In the genomic region with DNA sequence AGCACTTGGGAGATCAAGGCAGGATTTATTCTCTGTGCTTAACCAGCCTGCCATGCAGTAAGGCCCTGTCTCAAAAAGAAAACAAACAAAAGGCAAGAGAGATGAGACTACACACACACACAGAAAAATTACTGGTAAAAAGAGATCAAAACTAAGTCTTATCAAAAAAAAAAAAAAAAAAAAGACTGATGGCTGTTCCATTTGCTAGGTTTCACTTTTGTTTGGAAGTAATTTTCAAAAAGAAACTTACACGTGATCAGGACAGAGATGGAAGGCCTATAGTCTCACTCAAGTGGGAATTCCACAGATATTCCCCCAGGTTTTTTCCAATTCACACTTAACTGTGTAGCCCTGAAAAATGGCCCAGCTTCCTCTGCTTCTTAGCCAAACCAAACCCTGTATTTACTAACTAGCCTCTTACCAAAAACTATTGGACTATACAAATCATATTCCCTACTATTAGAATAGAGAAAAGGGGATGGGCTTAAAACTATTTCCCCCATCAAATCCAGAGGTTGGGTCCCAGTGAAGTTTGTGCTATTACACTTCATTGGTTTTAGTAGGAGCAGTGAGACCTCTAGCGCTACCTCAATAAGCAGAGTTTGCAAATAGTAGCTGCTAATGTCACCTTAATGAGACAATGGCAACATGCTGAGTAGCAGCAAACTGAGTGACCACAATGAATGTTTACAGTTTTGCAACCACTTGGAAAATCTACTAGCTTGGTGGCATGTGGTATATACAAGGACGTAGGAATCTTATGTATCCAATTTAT, we compare ENCODE assay signal across 8 mouse cellular contexts. TPM values are rescaled to one million over a fixed set of nuclear protein-coding genes. Genes with fewer than 3 reads are reported as not detected.
A peak's percentile ranks its signal among the peaks of the same experiment; 100 is the strongest.
DNase-seq lines count a peak whose midpoint lies in the region; ATAC-seq and TF ChIP-seq lines count a peak whose summit lies in the region.

No protein-coding gene starts in this region.

- TF ChIP-seq POLR2A in cerebellum, adult 2 months (IDR thresholded peaks at IDR 0.05; ENCODE audit: borderline replicate concordance, insufficient read depth, low read length): no peak
- TF ChIP-seq POLR2A in ES-Bruce4 (IDR thresholded peaks at IDR 0.05; ENCODE audit: insufficient read depth, low read length): no peak

- H3K27me3 ChIP-seq in cerebellum, adult 2 months (ENCODE audit: control insufficient read depth, insufficient read depth, low read length): no peaks in the 10 kb centered on the region
- H3K27me3 ChIP-seq in ES-Bruce4 (ENCODE audit: control insufficient read depth, insufficient read depth, low read length, poor library complexity, severe bottlenecking): no peaks in the 10 kb centered on the region
- no peaks in the 10 kb centered on the region for H3K27me3 ChIP-seq in forebrain, embryonic 16.5 days (replicated peaks; ENCODE audit: control insufficient read depth, insufficient read depth, low read length)
- no peaks in the 10 kb centered on the region for H3K27me3 ChIP-seq in limb, embryonic 15.5 days
- no peaks in the 10 kb centered on the region for H3K27me3 ChIP-seq in stomach, embryonic 16.5 days (ENCODE audit: control insufficient read depth, insufficient read depth, low read length)

- WGBS in cerebellum, adult 2 months: 4% methylated on average over 3 of the region's 3 CpGs
- WGBS in forebrain, embryonic 16.5 days: 8% methylated on average over 3 of the region's 3 CpGs
- WGBS in limb, embryonic 15.5 days: 13% methylated on average over 3 of the region's 3 CpGs
- WGBS in stomach, embryonic 16.5 days: 10% methylated on average over 3 of the region's 3 CpGs

- TF ChIP-seq CTCF in cerebellum, adult 2 months (IDR thresholded peaks at IDR 0.05; ENCODE audit: borderline replicate concordance, insufficient read depth, low read depth, low read length): no peak
- no peak for TF ChIP-seq CTCF in ES-Bruce4 (IDR thresholded peaks at IDR 0.05; ENCODE audit: low read depth, low read length)

- H3K4me1 ChIP-seq in cerebellum, adult 2 months (ENCODE audit: control insufficient read depth, insufficient read depth, low read length): peaks cover 2% of the 10 kb centered on the region; the same call in 1 of the 2 replicates
- peaks cover 1% of the 10 kb centered on the region for H3K4me1 ChIP-seq in ES-Bruce4 (ENCODE audit: control insufficient read depth, insufficient read depth, low read length)
- H3K4me1 ChIP-seq in forebrain, embryonic 16.5 days (replicated peaks; ENCODE audit: control insufficient read depth, insufficient read depth, low read length): peaks cover 21% of the 10 kb centered on the region
- peaks cover 10% of the 10 kb centered on the region; the same call in 1 of the 2 replicates for H3K4me1 ChIP-seq in limb, embryonic 15.5 days
- H3K4me1 ChIP-seq in stomach, embryonic 16.5 days (ENCODE audit: control insufficient read depth, insufficient read depth, low read length): peaks cover 15% of the 10 kb centered on the region

- no peak overlapping the region for H3K27ac ChIP-seq in cerebellum, adult 2 months (ENCODE audit: insufficient read depth, low read length)
- no peak overlapping the region for H3K27ac ChIP-seq in ES-Bruce4 (ENCODE audit: insufficient read depth, low read length)
- no peak overlapping the region for H3K27ac ChIP-seq in forebrain, embryonic 16.5 days (ENCODE audit: low read length)
- H3K27ac ChIP-seq in limb, embryonic 15.5 days: no peak overlapping the region
- H3K27ac ChIP-seq in stomach, embryonic 16.5 days (ENCODE audit: low read length): no peak overlapping the region

- H3K36me3 ChIP-seq in ES-Bruce4 (ENCODE audit: control insufficient read depth, insufficient read depth, low read length, poor library complexity, severe bottlenecking): no peaks in the 10 kb centered on the region
- H3K36me3 ChIP-seq in forebrain, embryonic 16.5 days (ENCODE audit: control insufficient read depth, insufficient read depth): no peaks in the 10 kb centered on the region
- no peaks in the 10 kb centered on the region for H3K36me3 ChIP-seq in limb, embryonic 15.5 days
- no peaks in the 10 kb centered on the region for H3K36me3 ChIP-seq in stomach, embryonic 16.5 days (ENCODE audit: control insufficient read depth, insufficient read depth, low read length)

- no peak for TF ChIP-seq EP300 in ES-Bruce4 (IDR thresholded peaks at IDR 0.05; ENCODE audit: insufficient read depth, low read depth, low read length)

- H3K4me3 ChIP-seq in cerebellum, adult 2 months (replicated peaks; ENCODE audit: insufficient read depth, low read depth, low read length): peak overlapping the region; percentile 40
- H3K4me3 ChIP-seq in ES-Bruce4 (ENCODE audit: low read depth, low read length): peak overlapping the region; percentile 54
- peak overlapping the region; percentile 91 for H3K4me3 ChIP-seq in forebrain, embryonic 16.5 days (replicated peaks; ENCODE audit: low read length)
- peak overlapping the region; percentile 92 for H3K4me3 ChIP-seq in limb, embryonic 15.5 days
- H3K4me3 ChIP-seq in stomach, embryonic 16.5 days (replicated peaks; ENCODE audit: low read length): peak overlapping the region; percentile 73

- no peaks in the 10 kb centered on the region for H3K9me3 ChIP-seq in ES-Bruce4 (replicated peaks; ENCODE audit: control insufficient read depth, insufficient read depth, low read length, poor library complexity, severe bottlenecking)
- H3K9me3 ChIP-seq in forebrain, embryonic 16.5 days (ENCODE audit: control insufficient read depth, low read length): no peaks in the 10 kb centered on the region
- no peaks in the 10 kb centered on the region for H3K9me3 ChIP-seq in limb, embryonic 15.5 days
- H3K9me3 ChIP-seq in stomach, embryonic 16.5 days (replicated peaks; ENCODE audit: control insufficient read depth, low read length): no peaks in the 10 kb centered on the region

- H3K4me2 ChIP-seq in forebrain, embryonic 16.5 days (ENCODE audit: low read length): peak overlapping the region; percentile 76
- H3K4me2 ChIP-seq in limb, embryonic 15.5 days: peak overlapping the region; percentile 51
- H3K4me2 ChIP-seq in stomach, embryonic 16.5 days (ENCODE audit: low read depth, low read length): peak overlapping the region; percentile 80

- no peak for ATAC-seq in forebrain, embryonic 16.5 days
- no peak for ATAC-seq in limb, embryonic 15.5 days (ENCODE audit: insufficient number of reproducible peaks, low FRiP score, low TSS enrichment, low read depth)
- no peak for ATAC-seq in stomach, embryonic 16.5 days (ENCODE audit: insufficient read depth, low FRiP score)

- DNase-seq in cerebellum, adult 2 months: peak in 1 of 2 experiments; percentile 21
- DNase-seq in cerebellum, postnatal 4 days (ENCODE audit: low spot score in 2 of 2): no peak
- DNase-seq in left cerebral cortex, adult 8-10 months (ENCODE audit: low spot score in 2 of 2): no peak
- DNase-seq in thymus, postnatal 25 days: no peak

- H3K9ac ChIP-seq in ES-Bruce4 (ENCODE audit: low read depth, poor library complexity, severe bottlenecking): peak overlapping the region; percentile 99
- H3K9ac ChIP-seq in forebrain, embryonic 16.5 days (replicated peaks; ENCODE audit: low read depth, low read length): peak overlapping the region; percentile 19; the same call in 1 of the 2 replicates
- no peak overlapping the region for H3K9ac ChIP-seq in limb, embryonic 15.5 days
- peak overlapping the region; percentile 31; the same call in 1 of the 2 replicates for H3K9ac ChIP-seq in stomach, embryonic 16.5 days (ENCODE audit: low read length)

RNA-seq across cellular contexts. Expression of a gene that starts 1.3 kb away (rescaled TPM):
- 37.7 and 38.9 TPM in 2 replicates for polyA plus RNA-seq in cerebellum, adult 2 months (2012; rRNA removed)
- polyA plus RNA-seq in ES-Bruce4 (2011; ENCODE audit: insufficient read depth, insufficient read length, low read depth, missing spikeins): 120 and 129 TPM in 2 replicates
- polyA plus RNA-seq in forebrain, embryonic 16.5 days (2015; fragmentation: Nextera tagmentation; extraction: Ambion mirVana): 88.0 and 101 TPM in 2 replicates
- 45.1 and 45.4 TPM in 2 replicates for polyA plus RNA-seq in limb, embryonic 15.5 days (2015; fragmentation: Nextera tagmentation; extraction: Ambion mirVana)
- polyA plus RNA-seq in stomach, embryonic 16.5 days (2015; fragmentation: Nextera tagmentation; extraction: Ambion mirVana): 44.9 and 45.9 TPM in 2 replicates
- 10 to 100 TPM; 68.2 to 76.2 (median 72.4) TPM for total RNA-seq in left cerebral cortex, adult 8-10 months (2022)

Comparison
In these comparisons a context has a peak if more than half of its experiments do, and no peak if none do; other contexts are left out.
1. H3K4me3 ChIP-seq: peak in every context shown above with its lines; median percentile 92 in limb, embryonic 15.5 days; 91 in forebrain, embryonic 16.5 days; 73 in stomach, embryonic 16.5 days; 54 in ES-Bruce4; 40 in cerebellum, adult 2 months.